Mouse (Mus musculus) adrenal gland, postnatal 36 days (tissue): ENCODE measurements around the gene Ch25h. TPM values are rescaled to one million over a fixed set of nuclear protein-coding genes. Genes with fewer than 3 reads are reported as not detected.

ENCODE experiments used
- DNase-seq, 2 experiments: peaks; one replicate each; pipeline ENCODE4 v3.0.0; 2021; ENCODE audit warnings: mixed read lengths in 1 of 2
- long read RNA-seq, 2 experiments: library from polyadenylated mRNA; stranded (forward); transcript quantifications; one replicate each; pipeline ENCODE4 v2.0.0; 2021; ENCODE audit warnings: borderline sequencing depth in 2 of 2
- total RNA-seq, 2 experiments: library from RNA; stranded (reverse); gene quantifications; 2 replicates each; pipeline ENCODE4 v1.2.3; 2021

Gene Ch25h
- under 1 TPM; 0.26 to 0.50 TPM for total RNA-seq
- long read RNA-seq, experiment 1, partial matches to known transcripts, result 0 of 2 reads
- long read RNA-seq, experiment 1, other reads (novel, unspliced or antisense), result 0 of 2 reads
- long read RNA-seq, experiment 2, result 0 reads

- DNase-seq, result peak; percentile 37 to 66
These were observed at the start of gene Ch25h for GRCm38 (mm10) chr19:34474991-34475971. Gene Ch25h (minus strand): TSS chr19:34475164.

DNA sequence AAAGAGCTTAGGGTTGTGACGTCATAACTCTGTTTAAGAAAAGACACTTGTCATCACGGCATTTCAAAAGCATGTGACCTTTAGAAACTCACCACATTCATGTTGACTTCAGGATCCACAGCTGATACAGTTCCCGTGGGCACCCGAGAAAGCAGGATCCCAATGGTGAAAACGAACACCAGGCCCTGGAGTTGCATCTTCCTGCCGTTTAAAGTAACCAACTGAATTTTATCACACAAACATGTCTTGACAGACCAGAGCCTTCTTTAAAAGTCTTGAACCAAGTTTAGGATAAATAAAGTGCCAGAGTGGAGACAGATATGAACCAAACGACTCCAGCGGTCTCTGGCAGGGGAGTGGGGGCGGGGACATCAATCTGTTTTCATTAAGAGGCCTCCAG, 49.7 kb upstream of the Ch25h start:
- no peak for DNase-seq

- DNase-seq, result no peak
These were observed 48.3 kb upstream of the Ch25h start for GRCm38 (mm10) chr19:34523106-34523725.

DNA sequence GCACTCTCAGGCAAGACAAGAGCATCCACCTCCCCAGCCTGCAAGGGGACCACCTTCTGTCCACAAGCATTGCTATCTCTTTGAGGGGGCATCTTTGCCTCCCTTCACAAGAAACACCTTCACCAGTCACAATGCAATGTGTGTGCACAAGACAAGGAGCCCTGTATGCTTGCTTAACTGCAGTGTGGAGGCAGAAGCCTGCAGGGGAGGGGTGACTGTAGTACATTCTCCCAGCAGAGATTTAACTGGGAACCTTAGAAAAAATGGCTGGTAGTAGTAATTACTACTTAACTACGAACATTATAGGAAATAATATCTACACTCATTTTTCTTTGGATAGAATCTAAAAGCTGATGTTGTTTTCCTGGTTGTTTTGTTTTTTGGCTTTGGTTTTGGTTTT, 47.0 kb upstream of the Ch25h start:
- no peak for DNase-seq

GRCm38 (mm10) chr19:34521361-34521760, 46.4 kb upstream of the Ch25h start:
- DNase-seq, result no peak

GRCm38 (mm10) chr19:34520051-34520450, 45.1 kb upstream of the Ch25h start:
- DNase-seq, result no peak

GRCm38 (mm10) chr19:34519646-34520045, 44.7 kb upstream of the Ch25h start:
- peak; percentile 58 to 61 for DNase-seq

DNA sequence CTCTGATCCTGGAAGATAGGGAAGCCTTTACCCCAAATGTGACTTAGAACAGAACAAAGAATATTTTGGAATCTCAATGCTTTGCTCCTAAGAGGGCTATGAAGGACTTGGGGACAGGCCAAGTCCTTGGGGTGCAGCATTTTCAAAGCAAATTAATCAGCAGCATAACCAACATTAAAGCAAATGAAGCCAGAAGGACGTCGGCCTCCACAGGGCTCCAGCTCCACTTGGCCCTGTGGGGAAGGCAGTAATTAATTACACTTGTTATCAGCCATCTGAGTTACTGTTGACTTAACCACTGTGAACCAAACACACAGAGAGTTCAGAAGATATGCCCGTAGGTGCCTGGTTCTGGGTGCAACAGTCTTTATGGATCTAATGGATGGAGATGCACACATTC, 43.8 kb upstream of the Ch25h start:
- DNase-seq, result peak; percentile 68 to 70

- DNase-seq, result peak; percentile 74 to 78
These were observed 43.0 kb upstream of the Ch25h start for GRCm38 (mm10) chr19:34517812-34518594.

DNA sequence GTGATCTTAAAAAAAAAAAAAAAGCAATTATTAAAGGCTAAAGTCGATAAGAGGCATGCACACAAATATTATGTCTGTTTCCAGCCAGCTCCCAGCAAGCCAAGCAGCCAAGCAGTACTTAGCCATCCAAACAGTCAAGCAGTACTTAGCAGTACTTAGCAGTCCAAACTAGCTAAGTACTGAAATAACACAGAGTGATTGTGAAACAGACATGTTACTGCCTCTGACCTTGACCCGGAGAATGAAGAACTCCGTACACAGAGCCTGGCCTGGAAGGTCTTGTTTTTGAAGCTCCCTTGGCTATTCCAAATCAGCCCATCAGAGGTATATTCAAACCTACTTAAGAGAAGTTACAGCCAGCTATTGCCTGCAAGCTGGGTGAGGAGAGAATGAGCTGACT, 42.2 kb upstream of the Ch25h start:
- peak in 1 of 2 experiments; percentile 52 for DNase-seq

- no peak for DNase-seq
These were observed 41.4 kb upstream of the Ch25h start for GRCm38 (mm10) chr19:34516346-34516745.

GRCm38 (mm10) chr19:34515681-34516080, 40.7 kb upstream of the Ch25h start:
- no peak for DNase-seq

DNA sequence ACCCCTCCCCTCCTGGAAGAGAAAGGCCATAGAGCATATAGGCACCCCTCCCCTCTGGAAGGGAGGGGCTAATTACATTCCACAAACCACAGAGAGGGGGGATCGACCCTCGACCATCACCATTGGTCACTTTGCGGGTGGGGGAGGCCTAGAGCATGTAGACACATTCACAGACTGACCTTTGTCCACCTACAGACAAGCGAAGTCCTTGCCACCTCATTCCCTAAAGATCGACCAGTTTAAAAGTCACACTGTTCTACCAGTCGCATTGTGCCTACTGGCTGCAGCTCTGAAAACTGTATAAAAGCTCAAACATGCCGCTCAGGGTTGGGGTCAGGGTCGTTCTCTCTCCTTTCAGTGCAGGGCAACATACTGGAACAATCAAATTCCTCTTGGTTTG, 36.6 kb upstream of the Ch25h start:
- peak in 1 of 2 experiments; percentile 32 for DNase-seq

DNA sequence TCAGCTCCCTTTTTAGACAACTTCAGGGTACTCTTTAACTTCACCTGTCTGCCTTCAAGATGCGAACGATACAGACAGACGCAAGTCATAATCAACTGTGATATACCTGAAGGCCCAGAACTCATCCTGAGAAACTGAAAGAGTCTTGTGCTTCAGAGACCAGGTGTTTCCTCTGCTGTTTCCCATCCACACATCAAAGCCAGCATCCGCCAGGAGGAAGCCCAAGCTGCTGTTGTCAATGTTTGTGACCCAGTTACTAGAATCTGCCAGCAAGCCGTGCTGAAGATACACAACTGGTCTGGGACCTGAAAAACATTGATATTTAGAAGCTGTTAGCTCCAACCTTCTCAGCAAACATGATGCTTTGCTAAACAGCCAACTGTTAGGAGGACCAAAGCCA, 35.8 kb upstream of the Ch25h start:
- DNase-seq, result no peak

- no peak for DNase-seq
These were observed 30.3 kb upstream of the Ch25h start for GRCm38 (mm10) chr19:34505161-34505721.

DNA sequence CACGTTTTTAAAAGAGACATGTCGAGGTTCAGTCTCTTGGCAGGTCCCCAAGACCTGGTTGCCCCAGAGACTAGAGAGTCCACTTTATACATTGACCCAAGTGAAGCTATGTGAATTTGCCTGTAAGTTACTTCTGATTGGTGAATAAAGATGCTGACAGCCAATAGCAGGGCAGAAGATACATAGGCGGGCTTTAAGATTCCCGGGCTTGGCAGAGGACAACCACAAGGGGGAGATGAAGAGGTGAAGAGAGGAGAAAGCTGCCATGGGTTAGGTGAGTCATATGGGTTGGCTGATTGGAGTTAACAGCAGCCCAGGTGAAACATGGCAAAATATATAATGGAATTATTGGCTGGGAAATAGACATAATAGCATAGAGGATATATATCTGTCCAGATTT, 25.8 kb upstream of the Ch25h start:
- peak; percentile 80 to 84 for DNase-seq

DNA sequence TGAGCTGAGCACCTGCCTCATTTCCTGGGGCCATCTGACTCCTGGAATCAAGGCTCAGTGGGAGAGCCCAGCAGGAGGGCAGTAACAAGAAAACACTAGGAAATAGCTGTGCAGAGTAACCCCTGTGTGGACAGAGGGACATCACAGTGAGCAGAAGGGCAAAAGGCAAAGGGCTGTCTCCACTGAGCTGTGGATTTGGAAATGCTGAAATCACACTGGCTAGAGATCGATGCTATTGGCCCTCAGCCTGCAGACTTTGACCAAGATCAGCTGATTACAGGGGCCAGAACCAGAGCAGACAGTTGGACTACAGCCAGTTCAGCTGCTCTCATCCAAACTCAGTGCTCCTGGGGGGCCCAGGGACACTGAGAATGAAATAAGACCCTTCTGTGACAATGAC, 21.4 kb upstream of the Ch25h start:
- DNase-seq, result no peak

GRCm38 (mm10) chr19:34493859-34494258, 18.9 kb upstream of the Ch25h start:
- no peak for DNase-seq

DNA sequence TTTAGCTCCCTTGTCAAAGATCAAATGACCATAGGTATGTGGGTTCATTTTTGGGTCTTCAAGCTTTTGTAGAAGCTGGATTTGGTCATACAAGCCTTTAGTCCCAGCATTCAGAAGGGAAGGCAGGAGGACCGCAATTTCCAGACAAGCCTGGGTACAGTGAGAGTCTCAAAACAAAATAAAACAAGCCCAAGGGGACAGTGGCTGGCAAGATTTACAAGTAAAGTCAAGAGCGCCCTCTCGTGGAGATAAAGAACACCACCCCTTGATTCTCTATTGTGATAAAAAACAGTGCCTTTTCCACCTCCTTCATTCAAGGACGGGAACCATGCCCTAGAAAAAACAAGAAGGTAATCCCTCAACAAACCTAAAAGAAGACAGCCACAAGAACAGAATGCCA, 8.6 kb upstream of the Ch25h start:
- DNase-seq, result peak; percentile 50 to 69

- peak; percentile 20 to 22 for DNase-seq
These were observed 555 bp downstream of the Ch25h start for GRCm38 (mm10) chr19:34474228-34474990.

GRCm38 (mm10) chr19:34471703-34472102, 3.3 kb downstream of the Ch25h start:
- no peak for DNase-seq
